Mouse (Mus musculus) heart, postnatal 10 days (tissue): ENCODE data around the gene Itgb4. TPM values are rescaled to one million over a fixed set of nuclear protein-coding genes. Genes with fewer than 3 reads are reported as not detected.

Source experiments
- DNase-seq, 2 experiments: peaks; one replicate each; pipeline ENCODE4 v3.0.0; 2021
- intact Hi-C: fragments of 180-260 bp; cut with DNase I; formaldehyde crosslinking; loops from one replicate; pipeline ENCODE4 v1.15.1; 2025
- total RNA-seq, 2 experiments: library from RNA; stranded (reverse); gene quantifications; 2 replicates each; pipeline ENCODE4 v1.2.3; 2021

Itgb4 gene
- total RNA-seq, 2 experiments from 2014 or later: 4.8 to 5.5 TPM

DNA sequence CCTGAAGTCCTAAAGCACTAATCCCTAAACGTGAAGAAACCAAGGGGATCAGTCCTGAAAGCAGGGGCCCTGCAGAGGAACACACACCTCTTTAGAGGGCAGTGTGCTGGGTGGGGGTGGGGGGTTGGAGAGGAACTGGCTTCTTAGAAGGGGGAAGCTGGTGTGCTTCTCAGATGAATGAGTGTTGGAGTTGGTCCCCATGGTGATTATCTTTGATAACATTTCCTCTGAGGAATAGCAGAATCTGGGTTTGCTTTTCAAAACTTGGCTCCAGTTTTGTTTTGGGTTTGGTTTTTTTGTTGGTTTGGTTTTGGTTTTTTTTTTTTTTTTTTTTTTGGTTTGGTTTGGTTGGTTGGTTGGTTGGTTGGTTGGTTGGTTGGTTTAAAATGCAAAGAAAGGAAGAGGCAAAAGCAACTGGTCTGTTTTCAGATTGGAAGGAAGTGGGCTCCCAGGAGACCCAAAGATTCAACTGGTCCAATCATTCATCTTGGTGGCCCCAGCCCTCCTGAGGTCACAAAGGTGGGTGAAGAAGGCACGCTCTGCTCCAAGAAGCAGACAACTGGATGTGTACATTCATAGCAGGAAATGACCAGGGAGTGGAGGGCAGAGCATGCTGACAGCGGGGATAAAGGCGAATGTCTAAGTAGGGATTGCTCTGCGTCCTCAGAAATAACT, 5.6 kb upstream of the Itgb4 start:
- no peak for DNase-seq

DNA sequence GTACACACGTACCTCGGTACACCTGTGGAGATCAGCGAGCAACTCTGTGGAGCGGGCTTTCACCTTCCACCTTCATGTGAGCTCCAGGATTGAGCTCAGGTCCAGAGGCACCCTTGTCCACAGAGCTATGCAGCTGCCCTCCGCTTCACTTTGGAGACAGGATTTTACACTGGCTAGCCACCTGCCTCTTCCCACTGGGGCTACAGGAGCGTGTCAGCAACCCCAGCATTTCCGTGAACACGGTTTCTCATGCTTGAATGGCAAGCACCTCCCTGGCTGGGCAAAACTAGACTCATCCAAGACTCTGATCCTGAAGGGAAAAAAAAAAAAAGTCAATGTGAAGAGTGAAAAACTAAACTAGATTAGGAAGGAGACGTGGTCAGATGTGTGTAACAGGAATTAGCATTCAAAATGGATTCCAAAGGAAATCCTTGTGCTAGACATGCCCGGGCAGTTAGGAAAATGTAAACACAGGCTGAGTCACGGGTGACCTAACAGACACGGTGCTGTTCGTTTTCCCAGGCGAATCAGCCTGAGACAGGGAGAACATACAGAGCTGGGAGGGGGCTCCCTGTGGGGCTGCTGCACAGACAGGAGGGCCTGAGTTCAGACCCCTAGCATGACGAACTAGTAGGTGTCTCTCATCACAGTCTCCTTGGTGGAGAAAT, 4.4 kb upstream of the Itgb4 start:
- no peak for DNase-seq
- intact Hi-C loops: no loop called here

More for the DNA sequence above, 5.6 kb upstream of the Itgb4 start:
- intact Hi-C loops: no loop called here

DNA sequence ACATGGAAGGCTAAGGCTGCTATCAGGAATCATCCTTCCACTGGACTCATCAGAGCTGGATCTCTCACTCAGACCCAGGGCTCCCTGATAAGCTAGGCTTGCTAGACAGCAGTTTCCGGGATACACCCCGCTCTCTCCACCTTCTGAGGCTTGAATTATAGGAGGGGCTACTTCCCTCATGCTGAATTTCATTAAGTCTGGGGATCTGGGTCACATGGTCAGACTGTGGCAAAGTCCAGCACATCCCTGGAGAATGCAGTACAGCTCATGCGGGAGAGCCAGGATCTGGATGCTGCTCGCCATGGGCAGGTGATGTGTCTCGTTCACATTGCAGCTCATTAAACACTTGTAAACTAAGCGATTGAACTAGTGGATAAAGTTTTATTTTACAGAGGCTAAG, 3.5 kb upstream of the Itgb4 start:
- no peak for DNase-seq
- intact Hi-C loops: no loop called here

DNA sequence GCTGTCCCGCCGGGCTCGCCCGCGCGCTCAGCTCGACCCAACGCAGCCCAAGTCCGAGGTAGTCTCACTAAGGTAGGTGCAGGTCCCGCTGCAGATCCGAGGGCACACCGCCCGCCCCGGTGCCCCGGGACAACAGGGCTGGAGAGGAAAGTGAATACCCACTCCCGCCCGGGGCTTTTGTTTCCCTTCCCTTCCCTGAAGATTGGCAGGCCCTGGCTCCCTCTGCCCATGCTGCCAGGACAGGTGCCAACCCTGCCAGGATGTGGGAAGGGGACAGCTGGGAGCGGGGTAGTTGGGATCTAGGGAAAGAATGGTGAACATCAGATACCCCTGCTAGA, 543 bp downstream of the Itgb4 start:
- no peak for DNase-seq
- intact Hi-C loops: no loop called here

DNA sequence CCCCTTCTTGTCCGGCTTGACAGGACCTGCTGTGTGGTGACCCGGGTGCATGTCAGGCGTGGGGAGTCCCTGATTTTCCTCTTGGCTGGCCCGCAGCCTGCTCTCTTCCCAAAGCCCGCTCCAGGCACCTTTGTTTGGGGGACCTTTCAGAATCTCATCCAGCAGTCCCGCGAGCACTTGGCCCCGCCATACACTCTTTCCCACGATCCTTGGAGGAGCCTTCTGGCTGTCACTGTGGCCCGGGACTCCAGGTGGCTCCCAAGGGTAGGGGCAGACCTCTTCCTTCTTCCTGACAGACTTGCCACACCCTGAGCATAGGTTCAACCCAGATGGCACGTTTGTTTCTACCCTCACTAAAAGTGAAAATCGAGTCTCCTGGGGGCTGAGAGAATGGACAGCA, 1.0 kb downstream of the Itgb4 start:
- intact Hi-C loops: no loop called here
- DNase-seq: no peak

DNA sequence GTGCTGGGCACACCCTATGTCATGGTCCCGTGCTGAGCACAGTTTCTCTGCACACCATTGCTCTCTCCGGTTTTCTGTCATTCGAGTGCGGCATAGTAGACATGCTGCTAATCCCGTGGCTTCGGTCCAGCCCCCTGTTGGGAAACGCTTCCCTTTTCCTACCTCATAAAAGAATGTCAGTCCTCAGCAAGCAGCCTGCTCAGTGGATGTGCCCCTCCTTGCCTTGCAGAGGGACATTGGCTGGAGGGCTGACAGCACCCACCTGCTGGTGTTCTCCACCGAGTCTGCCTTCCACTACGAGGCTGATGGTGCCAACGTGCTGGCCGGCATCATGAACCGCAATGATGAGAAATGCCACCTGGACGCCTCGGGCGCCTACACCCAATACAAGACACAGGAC, 8.0 kb downstream of the Itgb4 start:
- intact Hi-C loops: no loop called here
- DNase-seq: no peak

DNA sequence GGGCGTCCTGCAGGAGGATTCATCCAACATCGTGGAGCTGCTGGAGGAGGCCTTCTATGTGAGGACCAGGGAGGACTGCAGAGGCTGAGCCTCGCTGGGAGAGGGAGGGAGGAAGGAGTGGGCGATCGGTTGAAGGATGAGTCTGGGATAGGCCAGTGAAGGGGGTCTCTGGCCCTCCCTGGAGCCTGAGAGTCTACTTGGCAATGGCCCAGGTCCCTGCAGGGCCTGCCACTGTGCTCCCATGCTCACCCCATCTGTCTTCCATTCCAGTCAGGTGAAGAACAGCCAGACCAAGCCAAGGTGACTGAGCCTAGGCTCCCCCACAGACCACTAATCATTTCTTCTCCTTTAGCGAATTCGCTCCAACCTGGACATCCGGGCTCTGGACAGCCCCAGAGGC, 8.8 kb downstream of the Itgb4 start:
- DNase-seq: no peak
- intact Hi-C loops: no loop called here

DNA sequence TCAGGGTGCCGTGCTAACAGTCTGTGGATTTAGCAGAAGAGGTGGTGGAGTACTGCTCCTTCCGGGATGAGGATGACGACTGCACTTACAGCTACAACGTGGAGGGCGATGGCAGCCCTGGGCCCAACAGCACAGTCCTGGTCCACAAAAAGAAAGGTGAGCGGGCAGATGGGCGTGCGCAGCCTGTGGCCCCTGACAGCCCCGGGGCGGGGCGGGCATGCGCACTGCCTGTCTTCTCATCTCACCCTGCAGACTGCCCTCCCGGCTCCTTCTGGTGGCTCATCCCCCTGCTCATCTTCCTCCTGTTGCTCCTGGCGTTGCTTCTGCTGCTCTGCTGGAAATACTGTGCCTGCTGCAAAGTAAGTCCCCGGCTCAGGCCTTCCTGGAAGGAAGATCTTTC, 15.2 kb downstream of the Itgb4 start:
- DNase-seq: no peak
- intact Hi-C loops: no loop called here

DNA sequence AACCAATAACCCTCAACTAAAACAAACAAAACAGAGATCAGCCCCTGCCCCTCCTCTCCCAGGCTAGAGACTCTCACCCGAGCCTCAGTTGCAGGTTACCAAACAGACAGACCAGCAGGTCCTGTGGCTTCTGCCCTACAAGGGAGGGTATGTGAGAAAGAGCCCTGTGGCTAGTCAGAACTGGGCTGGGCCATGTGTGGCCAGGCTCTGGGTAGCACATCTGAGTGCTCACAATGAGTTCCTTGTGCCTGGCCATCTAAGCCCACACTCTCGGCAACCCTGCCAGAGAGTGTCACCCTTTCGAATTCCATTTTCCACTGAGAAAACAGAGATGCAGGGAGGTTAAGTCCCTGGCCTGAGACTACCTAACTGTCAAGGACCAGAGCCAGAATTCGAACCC, 17.6 kb downstream of the Itgb4 start:
- intact Hi-C loops: no loop called here
- no peak for DNase-seq

DNA sequence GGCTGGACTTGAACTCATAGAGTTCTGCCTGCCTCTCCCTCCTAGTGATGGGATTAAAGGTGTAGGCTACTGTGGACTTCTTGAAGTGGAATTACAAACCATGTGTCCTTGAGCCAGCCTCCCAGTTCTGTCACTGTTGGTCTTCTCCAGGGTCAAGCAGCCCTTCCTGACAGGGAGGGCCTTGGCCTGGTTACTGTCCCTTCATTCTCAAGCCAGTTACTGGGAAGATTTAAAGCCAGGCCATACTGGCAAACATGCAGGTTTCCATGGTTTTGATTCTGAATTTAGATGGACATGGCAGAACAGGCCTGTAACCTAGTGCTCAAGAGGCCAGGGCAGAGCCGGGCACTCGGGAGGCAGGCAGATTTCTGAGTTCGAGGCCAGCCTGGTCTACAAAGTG, 20.7 kb downstream of the Itgb4 start:
- DNase-seq: no peak
- intact Hi-C loops: no loop called here

DNA sequence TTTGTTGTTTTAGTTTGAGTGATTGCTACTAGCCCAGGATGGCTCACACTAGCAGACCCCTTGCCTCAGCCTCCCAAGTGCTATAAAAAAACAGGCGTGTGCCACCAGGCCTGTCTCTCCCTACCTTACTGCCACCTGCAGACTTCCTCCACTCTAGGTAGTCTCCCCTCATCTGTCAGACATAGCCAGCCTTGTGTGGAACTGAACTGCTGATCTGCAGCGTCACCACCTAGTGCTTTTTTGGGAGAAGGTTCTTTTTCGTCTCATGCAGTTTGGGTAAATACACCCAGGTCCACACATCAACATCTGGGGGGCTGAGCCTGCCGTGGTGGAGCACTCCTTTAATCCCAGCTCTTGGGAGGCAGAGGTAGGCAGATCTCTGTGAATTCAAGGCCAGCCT, 22.5 kb downstream of the Itgb4 start:
- intact Hi-C loops: no loop called here
- DNase-seq: no peak

DNA sequence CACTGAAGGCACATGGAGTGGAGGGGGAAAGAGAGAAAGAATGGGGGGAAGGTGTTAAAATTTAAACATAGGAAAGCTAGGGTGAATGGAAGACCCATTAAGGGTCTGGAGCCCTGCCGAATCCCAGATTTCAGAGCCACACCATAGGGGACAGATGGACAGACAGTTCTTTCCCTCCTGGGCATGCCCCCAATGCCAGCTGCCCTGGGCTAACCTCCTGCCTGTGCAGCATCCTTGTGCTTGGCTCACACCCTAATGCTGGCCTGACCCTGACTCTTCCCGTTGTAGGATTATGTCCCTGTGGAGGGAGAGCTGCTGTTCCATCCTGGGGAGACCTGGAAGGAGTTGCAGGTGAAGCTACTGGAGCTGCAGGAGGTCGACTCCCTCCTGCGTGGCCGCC, 23.2 kb downstream of the Itgb4 start:
- no peak for DNase-seq
- intact Hi-C loops: no loop called here

DNA sequence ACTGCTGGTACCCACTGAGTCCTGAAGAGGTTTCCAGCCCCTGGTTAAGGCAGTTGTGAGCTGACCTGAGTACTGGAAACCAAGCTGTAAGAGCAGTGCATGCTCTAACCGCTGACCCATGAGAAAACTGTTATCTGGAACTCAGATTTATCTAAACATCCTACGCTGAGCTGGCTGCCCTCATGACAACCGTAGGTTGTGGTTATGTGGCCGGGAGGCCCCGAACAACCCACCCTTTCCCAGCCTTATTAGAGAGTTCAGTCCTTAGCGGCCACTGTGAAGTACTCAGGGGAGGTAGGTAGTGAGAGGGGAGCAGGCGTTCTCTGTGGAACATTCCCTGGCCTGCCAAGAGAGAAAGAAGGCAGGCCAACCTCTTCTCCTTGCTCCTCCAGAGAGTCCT, 24.5 kb downstream of the Itgb4 start:
- intact Hi-C loops: loop anchor here (1.0 kb wide), 1 partner anchor 60 kb away; no protein-coding TSS in a partner anchor

DNA sequence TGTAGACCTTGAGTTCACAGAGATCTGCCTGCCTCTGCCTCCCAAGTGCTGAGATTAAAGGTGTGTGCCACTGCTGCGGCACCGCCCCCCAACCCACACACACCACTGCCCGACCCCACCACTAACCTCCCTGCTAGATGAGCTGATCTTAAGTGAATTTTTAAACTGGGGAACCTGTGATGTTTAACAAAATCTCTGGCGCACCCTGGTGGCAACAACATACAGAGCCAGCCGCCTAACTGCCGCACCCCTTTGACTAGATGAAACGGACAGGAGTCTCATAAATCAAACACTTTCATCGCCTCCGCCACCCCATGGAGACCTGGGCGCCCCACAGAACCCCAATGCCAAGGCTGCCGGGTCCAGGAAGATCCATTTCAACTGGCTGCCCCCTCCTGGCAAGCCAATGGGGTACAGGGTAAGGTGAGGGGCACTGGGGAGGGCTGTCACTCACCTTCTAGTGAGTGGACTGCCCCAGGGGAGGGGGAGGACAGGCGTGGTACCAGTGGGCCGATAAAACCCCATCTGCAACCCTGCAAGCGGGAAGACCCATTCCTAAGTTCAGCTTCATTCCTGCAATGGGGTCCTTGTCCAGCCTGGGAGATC, 25.1 kb downstream of the Itgb4 start:
- DNase-seq: peak; percentile 78 to 88

More for the DNA sequence above, 24.5 kb downstream of the Itgb4 start:
- no peak for DNase-seq

DNA sequence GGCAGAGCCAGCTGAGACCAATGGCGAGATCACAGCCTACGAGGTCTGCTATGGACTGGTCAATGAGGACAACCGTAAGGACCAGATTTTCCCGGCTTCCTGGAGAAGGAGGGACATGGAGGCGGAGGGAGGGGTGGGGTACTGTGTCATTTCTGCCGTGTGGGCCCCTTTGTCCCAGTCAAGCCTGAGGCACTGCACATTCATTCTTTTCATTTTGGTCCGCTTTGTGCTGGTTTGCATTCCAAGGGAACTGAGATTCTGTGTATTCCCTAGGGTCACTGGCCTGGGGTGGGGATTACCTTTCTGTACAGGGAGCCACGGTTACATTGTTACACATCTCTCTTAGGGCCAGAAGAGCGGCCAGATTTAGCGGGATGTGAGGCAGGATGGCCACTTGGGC, 26.1 kb downstream of the Itgb4 start:
- intact Hi-C loops: no loop called here
- DNase-seq: no peak

More for the DNA sequence above, 25.1 kb downstream of the Itgb4 start:
- intact Hi-C loops: loop anchor here (1.0 kb wide), 1 partner anchor 60 kb away; no protein-coding TSS in a partner anchor

DNA sequence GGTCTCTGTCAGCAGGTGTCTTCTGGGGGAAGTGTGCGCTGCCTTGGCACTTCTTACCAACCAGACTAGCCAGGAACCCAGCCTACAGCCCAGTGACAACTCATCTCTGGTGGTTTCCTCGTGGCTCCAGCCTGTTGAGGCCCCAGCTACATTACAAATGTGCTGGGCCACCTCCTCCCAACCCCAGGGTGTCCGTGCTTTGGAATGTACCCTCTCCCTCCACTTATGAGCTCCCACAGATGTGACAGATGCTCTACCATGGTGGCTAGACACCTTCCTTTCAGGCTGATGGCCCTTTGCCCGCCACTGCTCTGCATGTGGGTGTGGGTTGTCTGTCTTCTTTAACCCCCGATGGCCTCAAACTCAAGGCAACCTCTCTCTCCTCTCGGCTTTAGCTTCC, 27.2 kb downstream of the Itgb4 start:
- intact Hi-C loops: no loop called here

DNA sequence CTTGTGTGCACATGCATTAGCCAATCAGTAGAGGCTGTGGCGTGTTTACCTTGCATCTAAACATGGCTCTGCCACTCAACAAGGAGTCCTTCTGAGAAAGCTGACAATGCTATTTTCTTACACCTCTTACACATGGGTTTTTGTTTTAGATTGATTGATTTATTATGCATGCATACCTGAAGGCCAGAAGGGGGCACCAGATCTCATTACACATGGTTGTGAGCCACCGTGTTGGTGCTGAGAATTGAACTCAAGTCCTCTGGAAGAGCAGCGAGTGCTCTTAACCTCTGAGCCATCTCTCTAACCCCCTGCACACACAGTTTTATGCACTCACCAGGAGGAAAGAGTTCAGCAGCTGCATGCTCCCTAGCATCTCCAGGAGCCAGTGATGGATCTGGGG, 28.4 kb downstream of the Itgb4 start:
- no peak for DNase-seq
- intact Hi-C loops: no loop called here

More for the DNA sequence above, 27.2 kb downstream of the Itgb4 start:
- no peak for DNase-seq

DNA sequence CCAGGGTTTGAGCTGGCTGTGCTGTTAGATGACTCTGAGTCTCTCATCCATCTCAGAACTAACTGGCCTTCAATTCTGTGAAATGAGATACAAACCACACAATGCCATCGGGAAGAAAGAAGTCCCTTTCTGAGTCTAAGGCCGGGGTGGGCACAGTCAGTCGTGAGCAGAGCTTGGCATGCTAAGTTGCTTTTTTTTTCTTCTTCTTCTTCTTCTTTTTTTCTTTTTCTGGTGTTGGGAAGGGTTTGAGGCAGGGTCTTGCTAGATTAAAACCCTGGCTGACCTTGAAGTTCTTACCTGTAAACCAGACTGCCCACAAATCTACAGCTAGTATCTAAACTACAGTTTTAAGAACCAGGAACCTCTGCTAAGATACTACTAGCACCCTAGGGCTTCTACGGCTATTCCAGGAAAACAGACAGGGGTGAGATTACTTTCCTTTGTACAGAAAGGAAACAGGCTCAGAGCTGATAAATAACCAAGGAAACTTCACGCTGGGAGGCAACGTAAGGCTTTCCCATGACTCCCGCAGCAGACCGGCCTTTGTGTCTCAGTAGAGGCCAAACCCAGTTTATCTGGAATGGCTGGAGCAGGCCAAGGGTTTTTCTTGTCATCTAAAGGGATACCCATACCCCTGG, 29.8 kb downstream of the Itgb4 start:
- intact Hi-C loops: no loop called here
- no peak for DNase-seq

DNA sequence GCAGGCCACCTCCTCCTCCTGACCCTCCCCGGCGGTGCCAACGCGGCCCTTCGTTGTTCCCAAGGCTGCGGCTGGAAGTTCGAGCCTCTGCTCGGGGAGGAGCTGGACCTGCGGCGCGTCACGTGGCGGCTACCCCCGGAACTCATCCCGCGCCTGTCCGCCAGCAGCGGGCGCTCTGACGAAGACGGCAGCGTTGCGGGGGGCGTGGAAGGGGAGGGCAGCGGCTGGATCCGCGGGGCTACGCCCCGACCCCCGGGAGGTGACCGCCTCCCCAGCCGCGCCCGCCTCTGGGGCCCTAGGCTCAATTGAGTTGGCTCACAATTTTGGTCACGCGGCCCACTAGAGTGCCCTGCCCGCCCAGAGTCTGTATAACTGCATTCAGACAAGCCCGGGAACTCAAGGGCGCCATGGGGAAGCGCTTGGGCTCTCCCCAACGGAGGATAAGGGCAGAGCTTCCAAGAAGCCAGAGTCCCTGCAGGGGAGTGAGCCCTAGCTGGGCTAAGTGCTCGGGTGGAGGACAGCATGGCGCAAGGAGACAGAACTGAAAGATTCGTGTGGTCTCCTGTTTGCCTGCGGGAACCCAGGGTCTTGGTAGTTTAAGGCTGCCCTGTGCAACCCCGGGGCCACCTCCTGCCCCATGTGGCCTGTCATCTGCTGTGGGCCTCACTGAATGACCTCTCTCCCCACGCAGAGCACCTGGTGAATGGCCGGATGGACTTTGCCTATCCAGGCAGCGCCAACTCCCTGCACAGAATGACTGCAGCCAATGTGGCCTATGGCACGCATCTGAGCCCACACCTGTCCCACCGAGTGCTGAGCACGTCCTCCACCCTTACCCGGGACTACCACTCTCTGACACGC, 30.6 kb downstream of the Itgb4 start:
- intact Hi-C loops: no loop called here
- DNase-seq: peak; percentile 85 to 86

DNA sequence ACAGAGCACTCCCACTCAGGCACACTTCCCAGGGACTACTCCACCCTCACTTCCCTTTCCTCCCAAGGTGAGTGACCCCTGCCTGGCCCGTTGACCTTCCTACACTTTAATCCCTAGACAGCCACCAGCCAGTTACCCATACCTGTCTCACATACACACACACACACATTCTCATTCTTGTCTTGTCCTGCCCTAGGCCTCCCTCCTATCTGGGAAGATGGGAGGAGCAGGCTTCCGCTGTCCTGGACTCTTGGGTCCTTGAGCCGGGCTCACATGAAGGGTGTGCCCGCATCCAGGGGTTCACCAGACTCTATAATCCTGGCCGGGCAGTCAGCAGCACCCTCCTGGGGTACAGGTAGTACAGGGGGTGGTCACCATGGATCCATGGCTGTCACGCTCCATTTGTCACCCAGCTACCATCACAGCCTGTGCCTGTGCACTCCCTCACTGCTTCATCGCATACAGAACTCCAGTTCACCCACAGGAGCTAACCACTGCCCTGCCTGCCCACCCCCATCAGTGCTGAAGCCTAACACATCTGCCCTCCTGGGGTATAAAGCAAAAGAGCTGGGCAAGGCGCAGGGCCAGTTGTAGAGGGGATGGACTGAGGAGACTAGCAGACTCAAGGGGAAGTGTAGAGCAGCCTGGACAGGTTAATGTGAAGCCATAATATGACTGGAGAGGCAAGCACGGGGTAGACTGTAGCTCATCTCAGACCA, 31.4 kb downstream of the Itgb4 start:
- intact Hi-C loops: no loop called here
- no peak for DNase-seq
